Mouse (Mus musculus): ENCODE results near the gene Cort.
"Not testable (repeated sequence)": the region's sequence is repeated elsewhere in the genome, so short reads cannot be mapped to it uniquely, and the experiment has no call there.

Cort gene

DNA sequence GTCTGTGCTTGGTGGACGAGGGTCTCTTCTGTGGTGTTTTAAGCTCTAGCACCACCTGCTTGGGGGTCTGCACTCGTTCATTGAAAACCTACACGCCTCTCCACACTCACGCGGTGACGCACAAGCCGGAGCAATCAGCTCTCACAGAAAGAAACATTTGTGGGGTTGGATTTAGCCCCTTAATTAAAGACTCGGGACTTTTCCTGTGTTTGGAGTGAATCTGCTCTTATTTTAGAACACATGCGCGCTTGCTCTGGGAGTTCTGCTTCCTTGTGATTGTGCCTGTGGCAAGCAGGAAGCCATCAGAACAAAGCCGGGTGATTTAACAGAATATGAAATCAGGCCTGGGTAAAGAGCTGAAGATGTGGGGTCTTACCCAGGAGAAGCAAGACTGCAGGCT is at the start of gene Cort:
Gene Cort, minus strand, starts transcription at position 101 of the 400 bp plus-strand sequence.
- no peak for DNase-seq

DNA sequence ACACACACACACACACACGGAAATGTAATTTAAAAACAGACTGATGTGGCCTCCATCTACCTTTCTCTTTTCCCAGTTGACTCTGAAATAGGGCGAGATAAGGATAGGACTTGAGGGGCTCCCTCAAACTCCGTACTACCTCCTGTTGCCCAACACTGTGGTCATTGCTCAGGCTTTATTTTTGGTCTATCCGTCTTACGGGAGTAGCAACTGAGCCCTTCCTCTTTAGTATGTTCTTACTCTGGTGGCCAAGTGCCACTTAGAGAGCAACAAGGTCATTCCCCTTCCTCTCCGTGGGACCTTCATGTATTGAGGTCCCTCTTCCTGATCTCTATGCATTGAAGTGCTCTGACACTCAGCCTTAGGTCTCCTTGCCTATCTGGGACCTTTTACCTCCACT is 47.1 kb upstream of the Cort start:
- no peak for DNase-seq

DNA sequence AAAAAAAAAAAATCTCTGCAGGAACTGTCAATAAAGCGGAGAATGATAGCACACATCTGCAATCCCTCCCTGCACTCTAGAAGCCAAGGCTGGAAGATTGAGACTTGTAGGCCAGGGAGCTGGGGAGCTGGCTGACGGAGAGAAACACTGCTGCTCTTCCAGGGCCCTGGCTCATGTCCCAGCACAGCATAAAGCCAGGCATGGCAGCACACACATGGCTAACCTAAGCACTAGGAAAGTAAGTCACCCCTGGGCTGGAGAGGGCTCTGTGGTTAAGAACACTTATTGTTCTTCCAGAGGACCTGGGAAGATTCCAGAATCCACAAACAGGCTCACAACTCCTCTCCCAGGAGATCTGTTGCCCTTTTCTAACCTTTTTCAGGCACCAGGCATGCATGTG is 46.1 kb upstream of the Cort start:
- DNase-seq, result peak; percentile 34

DNA sequence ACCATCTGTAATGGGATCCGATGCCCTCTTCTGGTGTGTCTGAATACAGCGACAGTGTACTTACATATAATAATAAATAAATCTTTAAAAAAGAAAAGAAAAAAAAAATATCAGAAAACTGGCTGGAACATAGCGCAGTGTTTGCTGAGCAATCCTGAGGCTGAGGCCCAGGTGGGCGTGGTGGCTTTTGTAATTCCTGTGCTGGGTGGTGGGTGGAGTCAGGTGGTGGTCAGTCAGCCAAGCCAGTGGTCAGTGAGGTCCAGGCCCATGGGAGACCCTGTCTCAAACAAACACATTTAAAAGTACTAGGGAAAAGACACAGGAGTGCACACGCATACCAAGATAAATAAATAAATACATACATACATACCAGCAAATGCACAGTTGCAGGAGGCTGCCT is 45.5 kb upstream of the Cort start:
- no peak for DNase-seq

DNA sequence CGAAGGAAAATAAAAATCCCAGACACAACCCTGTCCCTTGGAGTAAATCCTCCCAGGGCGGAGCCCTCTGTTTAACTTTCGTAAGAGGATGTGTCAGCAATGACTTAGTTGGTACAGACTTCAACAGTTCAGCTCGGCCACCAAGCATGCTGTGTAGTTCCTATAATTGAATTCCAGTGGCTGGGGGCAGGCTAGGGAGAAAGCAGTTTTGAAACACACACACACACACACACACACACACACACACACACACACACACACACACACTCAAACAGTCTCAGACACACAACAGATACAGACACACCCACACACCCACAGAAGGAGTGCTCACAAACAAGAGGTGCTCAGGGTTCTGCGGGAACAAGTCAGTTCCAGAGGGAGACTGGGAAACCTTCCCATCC is 45.0 kb upstream of the Cort start:
- no peak for DNase-seq

DNA sequence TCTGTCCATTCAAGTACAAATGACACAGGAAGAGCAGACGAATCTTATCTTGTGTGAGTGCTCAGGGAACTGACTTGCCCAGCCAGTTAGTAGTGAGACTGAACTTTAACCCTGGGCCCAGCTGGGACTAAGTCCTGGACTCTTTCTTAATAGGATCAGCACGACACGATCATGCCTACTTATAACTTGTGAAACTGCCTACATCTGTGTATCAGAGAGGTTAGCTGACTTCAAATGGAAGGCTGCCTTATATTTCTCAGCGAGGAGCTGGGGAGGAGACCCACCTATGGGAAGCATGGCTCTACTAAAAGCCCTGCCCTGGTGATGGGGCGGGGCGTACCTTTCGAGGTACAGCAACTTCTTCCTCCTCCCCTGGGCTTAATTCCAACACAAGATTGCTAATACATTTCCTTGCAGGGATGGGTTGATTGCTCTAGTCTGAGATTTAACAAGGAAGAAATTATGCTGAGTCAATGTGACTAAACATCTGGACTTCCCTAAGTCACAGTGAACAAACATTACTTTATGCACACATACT is 43.9 kb upstream of the Cort start:
- DNase-seq, result no peak

DNA sequence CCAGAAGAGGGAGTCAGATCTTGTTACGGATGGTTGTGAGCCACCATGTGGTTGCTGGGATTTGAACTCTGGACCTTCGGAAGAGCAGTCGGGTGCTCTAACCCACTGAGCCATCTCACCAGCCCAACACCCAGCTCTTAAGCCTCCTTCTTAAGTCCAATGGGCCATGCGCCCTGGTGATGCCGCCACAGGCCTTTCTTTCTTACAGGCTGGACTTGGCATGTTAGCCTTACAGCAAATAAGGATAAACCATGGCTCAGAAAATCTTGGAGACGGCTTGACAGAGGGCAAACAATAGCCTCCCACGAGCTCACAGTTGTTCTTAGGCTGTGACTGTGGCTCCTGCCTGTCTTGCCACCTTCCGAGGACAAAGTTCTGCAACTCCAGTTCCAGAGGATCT is 43.4 kb upstream of the Cort start:
- not testable (repeated sequence) for DNase-seq

DNA sequence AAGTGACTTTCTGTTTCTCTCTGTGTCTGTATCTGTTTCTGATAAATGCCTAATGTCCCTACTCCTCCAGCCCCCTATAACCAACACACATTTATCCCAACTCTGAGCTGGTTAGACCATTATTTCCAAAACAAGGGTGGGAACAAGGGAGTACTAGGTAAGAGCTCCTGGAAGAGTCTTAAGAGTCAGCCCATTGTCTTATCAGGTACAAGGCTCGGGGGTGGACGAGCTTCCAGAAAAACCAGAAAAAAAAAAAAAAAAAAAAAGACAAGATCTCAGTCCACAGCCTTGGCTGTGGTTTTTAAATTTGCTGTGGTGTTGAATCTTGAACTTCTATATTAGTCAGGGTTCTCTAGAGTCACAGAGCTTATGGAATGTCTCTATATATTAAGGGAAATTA is 41.5 kb upstream of the Cort start:
- no peak for DNase-seq

DNA sequence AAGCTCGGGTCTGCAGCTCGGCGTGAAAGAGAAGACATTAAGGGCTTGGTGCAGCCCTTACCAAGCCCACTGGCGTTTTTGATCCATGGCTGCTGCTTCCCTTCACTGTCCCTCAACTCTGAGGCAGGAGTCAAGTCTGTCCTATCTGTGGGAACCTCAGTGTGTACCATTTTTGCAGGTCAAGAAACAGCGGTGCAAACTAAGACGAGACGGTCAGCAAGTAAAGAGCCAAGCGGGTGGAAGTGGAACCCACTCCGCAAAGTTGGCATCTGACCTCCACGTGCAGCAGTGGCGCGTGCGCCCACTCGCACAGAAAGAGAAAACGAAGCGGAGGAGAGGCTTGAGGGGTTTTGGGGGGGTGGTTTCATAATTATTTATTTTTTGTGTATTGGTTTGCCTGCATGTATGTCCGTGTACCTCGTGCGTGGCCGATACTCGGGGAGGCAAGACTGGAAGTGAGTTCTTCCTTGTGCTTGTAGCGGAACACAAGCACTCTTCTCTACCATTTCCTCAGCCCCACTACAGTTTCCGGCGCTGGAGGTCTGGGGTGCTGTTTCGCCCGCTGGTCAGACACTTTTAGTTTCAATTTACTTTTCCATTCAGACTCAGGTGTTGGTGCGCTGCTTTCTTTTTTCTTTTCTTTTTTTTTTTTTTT is 40.5 kb upstream of the Cort start:
- no peak for DNase-seq

DNA sequence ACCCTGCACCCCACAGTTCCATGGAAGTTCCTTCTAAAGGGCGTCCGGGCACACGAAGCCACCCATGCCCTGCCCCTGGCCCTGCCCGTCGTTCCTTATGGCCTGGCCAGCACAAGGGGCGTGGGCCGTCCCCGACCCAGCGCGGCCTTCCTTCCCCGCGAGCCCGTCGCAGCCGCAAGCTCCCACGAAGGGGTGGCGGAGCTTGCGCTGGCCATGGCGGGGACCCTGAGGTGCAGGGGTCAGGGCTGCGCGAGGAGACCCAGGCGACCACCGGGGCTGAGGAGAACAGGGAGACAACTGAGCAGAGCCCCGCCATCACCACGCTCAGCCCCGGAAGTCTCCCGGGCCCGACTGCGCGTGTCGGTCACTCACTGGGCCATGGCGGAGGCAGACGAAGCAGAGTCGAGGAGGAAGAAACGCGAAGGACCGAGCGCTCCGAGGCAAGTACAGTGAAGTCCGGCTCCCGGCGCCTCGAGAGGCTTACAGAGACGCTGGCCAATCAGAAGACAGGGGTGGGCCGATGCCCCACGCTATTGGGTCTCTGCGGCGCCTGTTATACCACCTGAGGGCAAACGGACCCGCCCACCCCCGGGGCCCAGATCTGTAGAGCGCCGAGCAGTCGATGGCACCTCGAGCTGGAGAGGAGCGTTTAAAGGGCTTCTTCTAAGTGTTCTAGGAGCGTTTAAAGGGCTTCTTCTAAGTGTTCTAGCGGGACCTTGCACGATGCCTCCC is 39.8 kb upstream of the Cort start, which contains the start of gene Pgd:
Gene Pgd, minus strand, starts transcription at position 557 of the 732 bp plus-strand sequence.
- DNase-seq, result peak; percentile 94

DNA sequence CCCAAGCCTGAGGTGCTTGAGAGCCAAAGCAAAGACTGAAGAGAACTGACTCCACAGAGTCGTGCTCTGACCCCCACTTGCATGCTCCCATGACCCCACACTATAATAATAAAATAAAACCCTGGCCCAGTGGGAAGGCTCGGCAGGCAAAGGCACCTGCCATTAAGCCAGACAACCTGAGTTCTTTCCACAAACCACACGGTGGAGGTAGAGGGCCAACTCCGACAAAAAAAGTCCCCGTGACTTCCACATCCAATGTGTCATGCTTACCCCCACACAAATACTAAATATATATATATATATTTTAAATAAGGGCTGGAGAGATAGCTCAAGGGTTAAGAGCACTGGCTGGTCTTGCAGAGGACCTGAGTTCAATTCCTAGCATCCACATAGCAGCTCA is 37.6 kb upstream of the Cort start:
- no peak for DNase-seq

DNA sequence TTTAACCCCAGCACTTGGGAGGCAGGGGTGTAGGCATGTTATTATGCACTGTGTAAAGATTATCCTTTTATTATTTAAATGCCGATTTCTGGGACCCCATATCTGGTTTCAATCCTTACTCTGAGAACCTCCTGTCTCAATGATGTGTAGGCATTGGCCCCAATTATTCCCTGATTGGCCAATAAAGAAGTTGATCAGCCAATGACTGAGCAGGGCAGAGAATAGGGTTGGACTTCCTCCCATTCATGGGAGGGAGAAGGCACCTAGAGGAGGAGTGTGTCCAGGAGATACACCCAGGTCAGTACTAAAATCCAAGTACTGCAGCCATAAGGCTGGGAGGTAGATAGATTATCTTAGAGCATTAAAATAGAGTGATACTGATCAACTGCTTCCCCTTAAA is 36.6 kb upstream of the Cort start:
- DNase-seq, result no peak

DNA sequence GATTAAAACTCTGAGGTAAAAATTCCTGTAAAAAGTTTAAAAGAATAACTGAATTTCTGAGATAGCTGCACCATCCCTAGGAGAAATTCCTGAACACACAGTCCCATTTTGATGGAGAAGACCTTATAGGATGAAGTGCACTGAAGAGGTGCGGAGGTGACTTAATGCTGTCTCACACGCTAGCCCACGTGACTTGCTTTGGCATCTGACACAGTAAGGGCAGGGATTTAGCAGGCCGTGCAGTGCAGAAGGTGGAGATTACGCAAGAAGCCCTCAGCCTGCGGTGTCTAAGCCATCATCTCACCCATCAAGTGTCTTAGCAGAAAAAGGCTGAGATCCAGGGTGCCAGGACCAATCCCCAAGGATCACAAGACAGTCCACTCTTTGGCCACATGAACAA is 34.6 kb upstream of the Cort start:
- no peak for DNase-seq

DNA sequence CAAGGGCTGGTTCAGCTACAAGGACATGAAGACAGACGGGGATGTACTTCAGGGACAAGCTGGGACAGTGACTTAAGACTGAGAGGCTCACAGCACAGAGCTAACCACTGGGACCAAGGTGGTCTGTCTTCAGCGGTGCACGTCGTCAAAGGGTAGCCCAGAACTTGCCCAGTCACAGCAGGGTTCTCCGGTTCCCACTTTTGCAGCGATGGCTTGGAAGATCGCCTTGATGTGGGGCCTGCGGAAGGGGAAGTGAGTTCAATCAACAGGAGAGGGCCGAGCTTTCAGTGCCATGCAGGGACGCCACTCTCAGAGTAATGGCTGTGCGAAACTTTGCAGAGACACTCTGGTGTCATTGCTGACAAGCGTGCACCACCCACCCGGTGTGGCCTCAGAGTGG is 33.3 kb upstream of the Cort start:
- DNase-seq, result no peak

DNA sequence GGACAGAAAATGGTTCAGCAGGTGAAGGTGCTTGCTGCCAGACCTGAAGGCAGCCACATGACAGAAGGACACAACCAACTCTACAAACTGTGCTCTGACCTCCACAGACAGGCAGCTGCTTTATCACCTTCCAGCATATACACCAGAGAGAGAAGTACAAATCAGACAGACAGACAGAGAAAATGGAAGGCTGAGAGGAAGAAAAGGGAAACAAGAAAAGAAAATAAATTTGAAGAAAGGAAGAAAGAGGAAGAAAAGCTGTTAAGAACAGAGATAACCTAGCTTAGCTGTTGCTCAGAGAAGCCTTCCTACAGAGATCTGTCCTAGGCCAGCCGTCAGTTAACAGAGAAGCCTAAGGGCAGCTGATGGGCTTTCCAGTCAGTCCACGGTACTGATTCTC is 32.6 kb upstream of the Cort start:
- no peak for DNase-seq

DNA sequence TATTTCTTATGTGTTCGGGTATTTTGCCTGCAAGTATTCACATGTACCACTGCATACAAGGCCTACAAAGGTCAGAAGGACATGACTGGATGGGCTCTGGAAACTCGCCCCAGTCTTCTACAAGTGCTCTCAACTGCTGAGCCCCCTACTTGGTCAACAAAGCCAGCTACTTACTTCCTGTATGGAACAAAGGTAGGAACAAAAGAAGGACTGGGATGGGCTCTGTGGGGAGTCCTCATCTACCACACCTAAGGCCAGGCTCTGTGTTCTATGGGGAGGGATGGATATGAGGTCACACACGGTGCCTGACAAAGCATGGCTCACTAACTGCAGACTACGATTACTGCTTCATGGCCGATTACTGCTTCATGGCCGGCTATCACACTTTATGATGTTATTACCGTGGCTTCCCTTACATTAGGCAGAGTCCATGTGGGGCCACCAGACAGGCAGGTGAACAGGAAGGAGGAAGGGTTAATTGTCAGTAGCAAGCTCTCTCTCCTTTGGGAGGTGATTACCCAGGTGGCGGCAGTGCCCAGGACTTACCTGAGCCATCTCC is 30.9 kb upstream of the Cort start:
- no peak for DNase-seq

DNA sequence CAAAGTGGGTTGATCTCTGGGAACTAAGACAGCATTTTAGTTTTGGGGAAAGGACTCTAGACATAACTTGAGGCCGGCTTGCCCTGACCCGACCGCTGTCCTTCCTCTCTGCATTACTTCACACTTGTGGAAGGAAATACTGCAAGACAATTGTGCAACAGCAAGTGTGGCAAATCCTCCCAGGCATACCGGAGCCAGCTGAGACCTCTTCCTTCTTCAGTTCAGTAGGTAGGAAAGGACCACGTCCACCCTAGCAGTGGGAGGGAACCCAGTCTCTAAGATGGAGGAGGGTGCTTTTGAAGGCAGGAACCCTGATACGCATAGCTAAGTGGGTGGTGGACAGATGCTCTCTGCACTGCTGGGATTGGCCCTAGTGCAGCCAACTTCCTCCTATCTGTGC is 29.1 kb upstream of the Cort start:
- DNase-seq, result no peak

DNA sequence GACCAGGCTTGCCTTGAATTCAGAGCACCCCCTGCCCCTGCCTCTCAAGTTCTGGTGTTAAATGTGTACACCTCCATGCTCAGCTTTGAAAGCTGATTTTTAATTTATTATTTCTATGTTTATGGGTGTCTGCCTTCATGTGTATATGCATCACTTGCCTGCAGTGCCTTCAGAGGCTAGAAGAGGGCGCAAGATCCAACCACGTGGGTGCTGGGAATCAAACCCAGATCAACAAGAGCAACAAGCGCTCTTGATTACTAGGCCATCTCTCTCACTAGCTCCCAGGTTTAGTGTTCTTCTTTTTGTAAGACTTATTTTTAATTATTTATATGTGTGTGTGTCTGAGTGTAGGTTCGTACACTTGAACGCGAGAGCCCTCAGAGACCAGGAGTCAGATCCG is 28.3 kb upstream of the Cort start:
- no peak for DNase-seq

DNA sequence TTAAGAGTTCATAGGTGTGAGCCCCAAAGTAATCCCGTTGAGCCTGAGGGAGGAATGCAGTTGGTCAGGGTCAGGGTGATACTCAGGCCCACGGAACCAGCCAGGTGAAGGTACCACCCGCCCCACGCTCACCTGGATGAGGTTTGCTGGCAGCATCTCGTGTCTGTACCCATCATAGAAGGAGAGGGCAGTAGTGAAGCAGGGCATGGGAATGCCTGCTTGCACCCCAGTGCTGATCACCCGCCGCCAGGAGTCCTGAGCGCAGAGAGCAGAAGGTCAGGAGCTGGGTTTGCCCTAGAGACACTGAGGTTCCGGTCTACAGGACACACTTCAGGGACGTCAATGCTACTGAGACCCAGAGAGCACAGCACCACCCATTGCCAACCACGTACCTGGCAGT is 24.2 kb upstream of the Cort start:
- no peak for DNase-seq

DNA sequence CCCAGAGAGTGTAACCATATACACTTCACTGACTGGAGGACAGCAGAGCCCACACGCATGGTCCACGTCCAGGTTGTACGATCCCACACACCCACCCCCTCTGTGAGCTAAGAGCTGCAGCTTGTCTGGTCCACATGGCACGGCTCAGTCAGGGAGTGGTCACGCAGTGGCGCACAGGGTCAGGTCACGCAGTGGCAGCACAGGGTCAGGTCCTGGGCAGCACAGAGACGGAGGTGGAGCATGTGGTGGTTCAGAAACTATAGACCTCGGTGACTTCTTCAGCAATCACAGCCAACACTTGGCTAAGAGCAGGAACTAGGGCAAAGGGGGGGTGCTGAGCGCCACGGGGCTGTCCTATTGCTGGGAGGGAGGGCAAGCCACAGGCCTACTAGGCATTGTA is 23.7 kb upstream of the Cort start:
- DNase-seq, result no peak

DNA sequence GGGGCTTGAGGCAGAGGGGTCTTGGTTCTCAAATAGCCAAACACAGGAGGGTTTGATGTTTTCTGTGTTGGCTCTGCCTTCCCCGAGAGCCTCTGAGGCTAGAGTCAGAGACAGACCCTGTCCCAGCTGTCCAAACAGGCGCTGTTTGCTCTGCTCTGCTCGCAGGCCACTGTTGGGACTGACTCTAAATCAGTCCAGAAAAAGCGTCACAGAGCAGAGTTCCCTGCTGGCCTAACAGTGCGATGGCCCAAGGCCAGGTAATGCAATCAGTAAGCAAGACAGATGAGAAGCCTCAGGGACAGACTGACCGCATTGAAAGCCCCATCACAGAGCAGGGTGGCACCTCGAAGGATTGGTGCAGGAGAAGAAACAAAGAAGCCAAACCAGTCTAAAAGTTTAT is 23.0 kb upstream of the Cort start:
- no peak for DNase-seq

DNA sequence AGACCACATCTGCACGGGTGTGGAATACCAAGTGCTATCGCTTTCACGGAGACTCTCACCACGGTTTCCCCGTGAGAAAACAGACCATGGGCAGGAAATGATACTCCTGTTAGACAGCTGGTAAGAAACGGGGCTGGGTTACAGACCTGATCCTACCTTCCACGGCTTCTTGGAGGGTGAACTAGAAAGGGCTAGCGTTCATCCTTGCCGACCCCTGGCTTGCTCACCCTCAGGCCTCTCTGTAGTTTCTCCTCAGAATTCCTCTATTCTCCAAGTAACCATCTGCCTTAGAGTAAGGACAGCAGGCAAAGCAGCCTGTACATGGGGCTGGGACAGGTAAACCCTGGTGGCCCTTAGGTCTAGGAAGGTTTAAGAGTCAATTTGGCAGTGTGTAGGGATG is 22.6 kb upstream of the Cort start:
- no peak for DNase-seq

DNA sequence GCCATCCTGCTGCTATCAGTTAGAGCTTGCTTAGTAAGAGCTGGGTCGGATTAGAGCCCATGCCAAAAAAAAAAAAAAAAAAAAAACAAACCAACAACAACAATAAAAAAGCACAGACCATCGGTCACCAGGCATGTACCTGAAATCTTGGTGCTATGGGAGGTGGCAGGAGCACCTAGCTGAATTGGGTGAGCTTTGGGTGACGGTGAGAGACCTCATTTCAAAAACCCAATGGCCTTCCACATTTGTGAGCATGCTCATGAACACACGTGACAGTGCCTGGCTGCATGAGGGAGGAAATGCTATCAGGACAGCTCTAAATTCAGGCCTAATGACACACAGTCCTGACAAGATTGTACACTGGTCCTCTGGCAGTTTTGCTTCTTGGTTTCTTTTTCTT is 21.5 kb upstream of the Cort start:
- no peak for DNase-seq

DNA sequence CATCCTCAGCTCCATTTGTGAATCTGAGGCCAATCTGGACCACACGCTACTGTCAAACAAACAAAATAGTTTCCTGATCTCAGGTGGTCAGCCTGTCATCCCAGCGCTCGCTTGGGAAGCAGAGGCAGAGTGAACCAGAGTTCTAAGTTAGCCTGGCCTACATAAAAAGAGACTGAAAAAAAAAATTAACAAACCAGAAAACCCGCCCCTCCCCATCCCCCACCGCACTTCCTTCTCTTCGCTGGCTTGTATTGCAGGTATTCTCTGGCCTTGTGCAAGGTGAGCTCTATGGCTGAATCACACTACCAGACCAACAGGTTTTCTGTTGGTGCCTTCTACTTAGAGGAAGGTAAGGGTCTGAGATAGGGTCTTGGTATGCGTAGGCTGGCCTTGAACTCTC is 21.0 kb upstream of the Cort start:
- DNase-seq, result no peak

All from cerebellum, adult 11-12 months (tissue).